Mouse (Mus musculus) gastrocnemius, postnatal 10 days (tissue): ENCODE results near the gene Rc3h2. TPM values are rescaled to one million over a fixed set of nuclear protein-coding genes. Genes with fewer than 3 reads are reported as not detected.

Experiments
- DNase-seq: peaks from one replicate; pipeline ENCODE4 v3.0.0; 2021; ENCODE audit warnings: mixed read lengths
- long read RNA-seq, 2 experiments: library from polyadenylated mRNA; stranded (forward); transcript quantifications; one replicate each; pipeline ENCODE4 v2.0.0; 2021
- total RNA-seq, 2 experiments: library from RNA; stranded (reverse); gene quantifications; 2 replicates each; pipeline ENCODE4 v1.2.3; 2021

The Rc3h2 gene
- total RNA-seq, result 10 to 100 TPM; 33.2 to 42.5 TPM
- long read RNA-seq, experiment 1, partial matches to known transcripts, result 1 of 3 reads
- long read RNA-seq, experiment 1, other reads (novel, unspliced or antisense), result 2 of 3 reads
- long read RNA-seq, experiment 2, full-length matches to known transcripts, result 1 of 5 reads
- long read RNA-seq, experiment 2, partial matches to known transcripts, result 1 of 5 reads
- long read RNA-seq, experiment 2, other reads (novel, unspliced or antisense), result 3 of 5 reads

- peak; percentile 87 for DNase-seq
Measured at GRCm38 (mm10) chr2:37422306-37423304, at the start of gene Rc3h2. TSS of gene Rc3h2 (minus strand) at chr2:37422903.

- DNase-seq, result no peak
Measured at GRCm38 (mm10) chr2:37466266-37466665, 43.6 kb upstream of the Rc3h2 start.

- no peak for DNase-seq
Measured at GRCm38 (mm10) chr2:37460707-37461106, 38.0 kb upstream of the Rc3h2 start.

GRCm38 (mm10) chr2:37452376-37452760 is 29.7 kb upstream of the Rc3h2 start:
- DNase-seq, result peak; percentile 5

- peak; percentile 96 for DNase-seq
Measured at GRCm38 (mm10) chr2:37451667-37452375, 29.1 kb upstream of the Rc3h2 start.

- peak; percentile 95 for DNase-seq
Measured at GRCm38 (mm10) chr2:37442611-37443591, 20.2 kb upstream of the Rc3h2 start, which contains the start of the genes Zbtb26, Zbtb6 and Rabgap1. TSS of gene Zbtb26 (minus strand) at chr2:37443135. TSS of gene Zbtb6 (minus strand) at chr2:37443171. TSS of gene Rabgap1 (plus strand) at chr2:37443279.

GRCm38 (mm10) chr2:37431609-37432008 is 8.9 kb upstream of the Rc3h2 start:
- DNase-seq, result no peak

GRCm38 (mm10) chr2:37430593-37431464 is 8.1 kb upstream of the Rc3h2 start:
- peak; percentile 71 for DNase-seq

GRCm38 (mm10) chr2:37423671-37424070 is 968 bp upstream of the Rc3h2 start:
- DNase-seq, result no peak

- DNase-seq, result no peak
Measured at GRCm38 (mm10) chr2:37421903-37422302, 800 bp downstream of the Rc3h2 start.

GRCm38 (mm10) chr2:37395539-37395938 is 27.2 kb downstream of the Rc3h2 start:
- DNase-seq, result no peak

GRCm38 (mm10) chr2:37382921-37383320 is 39.8 kb downstream of the Rc3h2 start:
- no peak for DNase-seq

- DNase-seq, result peak; percentile 39
Measured at GRCm38 (mm10) chr2:37380189-37380588, 42.5 kb downstream of the Rc3h2 start.

- DNase-seq, result no peak
Measured at GRCm38 (mm10) chr2:37376018-37376417, 46.7 kb downstream of the Rc3h2 start.

GRCm38 (mm10) chr2:37370651-37371050 is 52.1 kb downstream of the Rc3h2 start:
- no peak for DNase-seq

GRCm38 (mm10) chr2:37359908-37360307 is 62.8 kb downstream of the Rc3h2 start:
- no peak for DNase-seq

- peak; percentile 77 for DNase-seq
Measured at GRCm38 (mm10) chr2:37358633-37359540, 63.8 kb downstream of the Rc3h2 start, which contains the start of gene Pdcl. TSS of gene Pdcl (minus strand) at chr2:37359332.

GRCm38 (mm10) chr2:37355571-37355970 is 67.1 kb downstream of the Rc3h2 start:
- no peak for DNase-seq

GRCm38 (mm10) chr2:37351671-37352070 is 71.0 kb downstream of the Rc3h2 start:
- no peak for DNase-seq
